ENCODE assay signal across 15 mouse cellular contexts in genomic region chr1:88298686-88299528, GRCm38 (mm10). TPM values are rescaled to one million over a fixed set of nuclear protein-coding genes. Genes with fewer than 3 reads are reported as not detected.
A peak's percentile ranks its signal among the peaks of the same experiment; 100 is the strongest.
DNase-seq lines count a peak whose midpoint lies in the region; ATAC-seq and TF ChIP-seq lines count a peak whose summit lies in the region.
"Had no signal": no experiment of that assay in that cellular context is flagged by ENCODE, and none has a peak within 500 bp of the region (broad histone marks: within the 10 kb centered on the region; RNA-seq: fewer than 3 reads in every experiment).

No protein-coding gene starts in this region.

- no peak overlapping the region for H3K4me3 ChIP-seq in hindbrain, embryonic 11.5 days (ENCODE audit: low read depth, low read length)
- no peak overlapping the region for H3K4me3 ChIP-seq in hindbrain, embryonic 10.5 days
- H3K4me3 ChIP-seq in midbrain, embryonic 11.5 days (ENCODE audit: low read depth, low read length): no peak overlapping the region
- H3K4me3 ChIP-seq in midbrain, embryonic 16.5 days (ENCODE audit: low read depth, low read length): no peak overlapping the region
- H3K4me3 ChIP-seq in limb, embryonic 14.5 days (replicated peaks; ENCODE audit: low read length): no peak overlapping the region
- H3K4me3 ChIP-seq: embryonic facial prominence, embryonic 12.5 days; forebrain, embryonic 13.5 days had no signal

- peaks cover 73% of the 10 kb centered on the region for H3K9me3 ChIP-seq in hindbrain, embryonic 11.5 days (ENCODE audit: control insufficient read depth, low read length)
- H3K9me3 ChIP-seq in hindbrain, embryonic 10.5 days: peaks cover 89% of the 10 kb centered on the region
- peaks cover 76% of the 10 kb centered on the region for H3K9me3 ChIP-seq in midbrain, embryonic 11.5 days (ENCODE audit: control insufficient read depth, low read length)
- H3K9me3 ChIP-seq in midbrain, embryonic 16.5 days (replicated peaks; ENCODE audit: control insufficient read depth, low read length, poor library complexity, severe bottlenecking): peaks cover 75% of the 10 kb centered on the region
- H3K9me3 ChIP-seq in limb, embryonic 14.5 days (ENCODE audit: control insufficient read depth, low read length): peaks cover 73% of the 10 kb centered on the region

- H3K27me3 ChIP-seq in hindbrain, embryonic 11.5 days (ENCODE audit: control insufficient read depth, insufficient read depth, low read length): no peaks in the 10 kb centered on the region
- no peaks in the 10 kb centered on the region for H3K27me3 ChIP-seq in hindbrain, embryonic 10.5 days (ENCODE audit: insufficient read depth, poor library complexity, severe bottlenecking)
- H3K27me3 ChIP-seq in midbrain, embryonic 11.5 days (ENCODE audit: control insufficient read depth, insufficient read depth, low read length): no peaks in the 10 kb centered on the region
- no peaks in the 10 kb centered on the region for H3K27me3 ChIP-seq in midbrain, embryonic 16.5 days (ENCODE audit: control insufficient read depth, insufficient read depth, low read depth, low read length)
- H3K27me3 ChIP-seq in limb, embryonic 14.5 days (ENCODE audit: control insufficient read depth, insufficient read depth, low read length): no peaks in the 10 kb centered on the region
- H3K27me3 ChIP-seq: embryonic facial prominence, embryonic 12.5 days; forebrain, embryonic 13.5 days had no signal

- ATAC-seq in hindbrain, embryonic 11.5 days (ENCODE audit: low FRiP score): no peak
- no peak for ATAC-seq in midbrain, embryonic 11.5 days (ENCODE audit: low FRiP score)
- no peak for ATAC-seq in midbrain, embryonic 16.5 days
- no peak for ATAC-seq in limb, embryonic 14.5 days (ENCODE audit: low FRiP score, low read depth)
- ATAC-seq in activated CD4-positive, CD25-positive, alpha-beta regulatory T cell, adult 4 months: no peak
- ATAC-seq: forebrain, embryonic 13.5 days had no signal

- peak; percentile 6 for DNase-seq in hindbrain, embryonic 11.5 days (ENCODE audit: low spot score)
- no peak for DNase-seq in hindbrain, embryonic 10.5 days (ENCODE audit: low spot score)
- peak; percentile 77 for DNase-seq in midbrain, embryonic 11.5 days (ENCODE audit: low spot score, missing footprints)
- peak; percentile 11 for DNase-seq in MN1 (ENCODE audit: low spot score)
- peak; percentile 5 for DNase-seq in limb, embryonic 14.5 days (ENCODE audit: low spot score)
- DNase-seq in kidney, adult 11 months: no peak
- DNase-seq: cerebellum, adult 8-10 months; lung, postnatal 4 days; thymus, adult 2 months had no signal

- H3K4me2 ChIP-seq in hindbrain, embryonic 11.5 days (replicated peaks; ENCODE audit: low read depth, low read length): no peak overlapping the region
- H3K4me2 ChIP-seq in midbrain, embryonic 11.5 days: no peak overlapping the region
- H3K4me2 ChIP-seq in midbrain, embryonic 16.5 days (ENCODE audit: low read length): no peak overlapping the region
- H3K4me2 ChIP-seq in limb, embryonic 14.5 days (replicated peaks; ENCODE audit: low read depth, low read length, severe bottlenecking): no peak overlapping the region
- H3K4me2 ChIP-seq: embryonic facial prominence, embryonic 12.5 days; forebrain, embryonic 13.5 days had no signal

- H3K36me3 ChIP-seq in hindbrain, embryonic 11.5 days (ENCODE audit: control insufficient read depth, insufficient read depth, low read length): no peaks in the 10 kb centered on the region
- H3K36me3 ChIP-seq in hindbrain, embryonic 10.5 days: no peaks in the 10 kb centered on the region
- no peaks in the 10 kb centered on the region for H3K36me3 ChIP-seq in midbrain, embryonic 11.5 days (ENCODE audit: control insufficient read depth, insufficient read depth, low read length)
- no peaks in the 10 kb centered on the region for H3K36me3 ChIP-seq in midbrain, embryonic 16.5 days (ENCODE audit: control insufficient read depth, insufficient read depth, low read length)
- no peaks in the 10 kb centered on the region for H3K36me3 ChIP-seq in limb, embryonic 14.5 days (ENCODE audit: control insufficient read depth, insufficient read depth, low read length)
- H3K36me3 ChIP-seq: embryonic facial prominence, embryonic 12.5 days had no signal

- H3K9ac ChIP-seq in hindbrain, embryonic 11.5 days (ENCODE audit: low read depth, low read length): no peak overlapping the region
- no peak overlapping the region for H3K9ac ChIP-seq in midbrain, embryonic 11.5 days (ENCODE audit: low read length)
- no peak overlapping the region for H3K9ac ChIP-seq in midbrain, embryonic 16.5 days (ENCODE audit: low read depth, low read length)
- H3K9ac ChIP-seq in limb, embryonic 14.5 days (ENCODE audit: low read depth, low read length, severe bottlenecking): no peak overlapping the region
- H3K9ac ChIP-seq: embryonic facial prominence, embryonic 12.5 days; forebrain, embryonic 13.5 days; liver, embryonic 14.5 days had no signal

- H3K4me1 ChIP-seq in hindbrain, embryonic 11.5 days (replicated peaks; ENCODE audit: control insufficient read depth, insufficient read depth, low read length): no peaks in the 10 kb centered on the region
- H3K4me1 ChIP-seq in hindbrain, embryonic 10.5 days (replicated peaks): no peaks in the 10 kb centered on the region
- H3K4me1 ChIP-seq in midbrain, embryonic 11.5 days (ENCODE audit: control insufficient read depth, insufficient read depth, low read length): no peaks in the 10 kb centered on the region
- H3K4me1 ChIP-seq in midbrain, embryonic 16.5 days (ENCODE audit: control insufficient read depth, insufficient read depth, low read length): no peaks in the 10 kb centered on the region
- H3K4me1 ChIP-seq in limb, embryonic 14.5 days (ENCODE audit: control insufficient read depth, insufficient read depth, low read length): no peaks in the 10 kb centered on the region
- H3K4me1 ChIP-seq: embryonic facial prominence, embryonic 12.5 days; forebrain, embryonic 13.5 days had no signal

- 67% methylated on average over 4 of the region's 4 CpGs for WGBS in hindbrain, embryonic 11.5 days
- 63% methylated on average over 4 of the region's 4 CpGs for WGBS in hindbrain, embryonic 10.5 days
- 68% methylated on average over 4 of the region's 4 CpGs for WGBS in midbrain, embryonic 11.5 days
- 65% methylated on average over 4 of the region's 4 CpGs for WGBS in midbrain, embryonic 16.5 days
- 61% methylated on average over 4 of the region's 4 CpGs for WGBS in limb, embryonic 14.5 days

- no peak overlapping the region for H3K27ac ChIP-seq in hindbrain, embryonic 11.5 days (ENCODE audit: low read depth, low read length)
- H3K27ac ChIP-seq in hindbrain, embryonic 10.5 days: no peak overlapping the region
- H3K27ac ChIP-seq in midbrain, embryonic 11.5 days (ENCODE audit: low read depth, low read length): no peak overlapping the region
- H3K27ac ChIP-seq in midbrain, embryonic 16.5 days (ENCODE audit: low read length): no peak overlapping the region
- H3K27ac ChIP-seq in limb, embryonic 14.5 days (replicated peaks; ENCODE audit: low read depth, low read length): no peak overlapping the region
- H3K27ac ChIP-seq: embryonic facial prominence, embryonic 12.5 days; forebrain, embryonic 13.5 days; liver, embryonic 14.5 days had no signal

- no peak for TF ChIP-seq POLR2A in limb, embryonic 14.5 days (IDR thresholded peaks at IDR 0.05; ENCODE audit: borderline replicate concordance, extremely low read depth, insufficient read depth, insufficient read length)

RNA-seq across cellular contexts. Expression of gene Trpm8, which starts 21.4 kb away (rescaled TPM):
- polyA plus RNA-seq in hindbrain, embryonic 11.5 days (2014; fragmentation: Nextera tagmentation; extraction: Ambion mirVana): not detected in 2 replicates
- not detected in 2 replicates for polyA plus RNA-seq in hindbrain, embryonic 10.5 days (2016; fragmentation: Nextera tagmentation; extraction: Ambion mirVana)
- polyA plus RNA-seq in midbrain, embryonic 11.5 days (2014; fragmentation: Nextera tagmentation; extraction: Ambion mirVana): not detected in 2 replicates
- 0.11 and 0.17 TPM in 2 replicates for polyA plus RNA-seq in midbrain, embryonic 16.5 days (2015; fragmentation: Nextera tagmentation; extraction: Ambion mirVana)
- polyA plus RNA-seq in limb, embryonic 14.5 days (2012; rRNA removed): not detected in 2 replicates
- polyA plus RNA-seq in limb, embryonic 14.5 days (2014; fragmentation: Nextera tagmentation; extraction: Ambion mirVana): not detected in 2 replicates
- not detected for polyA plus RNA-seq in activated CD4-positive, CD25-positive, alpha-beta regulatory T cell, adult 4 months (2017; shearing (Covaris generic))
- polyA plus RNA-seq: embryonic facial prominence, embryonic 12.5 days; kidney, embryonic 16.5 days; liver, embryonic 14.5 days had no signal

RNA-seq across cellular contexts. Expression of gene Hjurp, which starts 21.5 kb away (rescaled TPM):
- 126 and 136 TPM in 2 replicates for polyA plus RNA-seq in hindbrain, embryonic 11.5 days (2014; fragmentation: Nextera tagmentation; extraction: Ambion mirVana)
- polyA plus RNA-seq in hindbrain, embryonic 10.5 days (2016; fragmentation: Nextera tagmentation; extraction: Ambion mirVana): 169 and 205 TPM in 2 replicates
- polyA plus RNA-seq in midbrain, embryonic 11.5 days (2014; fragmentation: Nextera tagmentation; extraction: Ambion mirVana): 135 TPM in 2 replicates
- polyA plus RNA-seq in midbrain, embryonic 16.5 days (2015; fragmentation: Nextera tagmentation; extraction: Ambion mirVana): 77.3 and 87.0 TPM in 2 replicates
- polyA plus RNA-seq in limb, embryonic 14.5 days (2012; rRNA removed): 277 and 360 TPM in 2 replicates
- 139 and 150 TPM in 2 replicates for polyA plus RNA-seq in limb, embryonic 14.5 days (2014; fragmentation: Nextera tagmentation; extraction: Ambion mirVana)
- polyA plus RNA-seq in activated CD4-positive, CD25-positive, alpha-beta regulatory T cell, adult 4 months (2017; shearing (Covaris generic)): 10 to 100 TPM; 38.2 to 70.5 TPM

Comparison
In these comparisons a context has a peak if more than half of its experiments do, and no peak if none do; other contexts are left out.
1. DNase-seq: peak in hindbrain, embryonic 11.5 days (single experiment), midbrain, embryonic 11.5 days (single experiment), MN1 (single experiment) and limb, embryonic 14.5 days (single experiment); none in hindbrain, embryonic 10.5 days (single experiment) and kidney, adult 11 months (single experiment).